8 mouse cellular contexts compared by ENCODE assay signal in genomic region chrX:52651975-52652374, GRCm38 (mm10). TPM values are rescaled to one million over a fixed set of nuclear protein-coding genes. Genes with fewer than 3 reads are reported as not detected.
DNase-seq lines count a peak whose midpoint lies in the region; ATAC-seq and TF ChIP-seq lines count a peak whose summit lies in the region.

No protein-coding gene starts in this region.

- 0 out of 2 replicates have a peak overlapping the region, but pooled peaks have one; percentile 11 for H3K27ac ChIP-seq in forebrain, embryonic 12.5 days
- H3K27ac ChIP-seq in hindbrain, embryonic 10.5 days, result peak overlapping the region; percentile 90
- H3K27ac ChIP-seq in lung, postnatal 0 days (ENCODE audit: low read length), result no peak overlapping the region
- peak overlapping the region; percentile 82; the same call in 1 of the 2 replicates for H3K27ac ChIP-seq in stomach, embryonic 14.5 days (ENCODE audit: low read length)

- DNase-seq in urinary bladder, postnatal 25 days (ENCODE audit: low spot score), result peak; percentile 32
- no peak for DNase-seq in urinary bladder, adult 2 months (ENCODE audit: low spot score)
- DNase-seq in hindbrain, embryonic 10.5 days (ENCODE audit: low spot score), result peak; percentile 44
- peak; percentile 17 to 43 for DNase-seq in layer of hippocampus, postnatal 10 days (ENCODE audit: low spot score in 2 of 2)
- peak; percentile 66 for DNase-seq in lung, postnatal 0 days (ENCODE audit: low spot score)
- no peak for DNase-seq in MN1 (ENCODE audit: low spot score)

- H3K4me2 ChIP-seq in forebrain, embryonic 12.5 days, result no peak overlapping the region; the same call in 1 of the 2 replicates
- H3K4me2 ChIP-seq in lung, postnatal 0 days (replicated peaks; ENCODE audit: low read depth, low read length), result 0 out of 2 replicates have a peak overlapping the region, but pooled peaks have one; percentile 3
- peak overlapping the region; percentile 18; the same call in 1 of the 2 replicates for H3K4me2 ChIP-seq in stomach, embryonic 14.5 days (replicated peaks; ENCODE audit: low read depth, low read length)

- H3K36me3 ChIP-seq in forebrain, embryonic 12.5 days (replicated peaks), result no peaks in the 10 kb centered on the region
- no peaks in the 10 kb centered on the region for H3K36me3 ChIP-seq in hindbrain, embryonic 10.5 days
- no peaks in the 10 kb centered on the region for H3K36me3 ChIP-seq in lung, postnatal 0 days (ENCODE audit: insufficient read depth, low read length)
- H3K36me3 ChIP-seq in stomach, embryonic 14.5 days (ENCODE audit: control insufficient read depth, insufficient read depth, low read length), result no peaks in the 10 kb centered on the region

- WGBS in forebrain, embryonic 12.5 days, result 21% methylated on average over 10 of the region's 10 CpGs
- 28% methylated on average over 10 of the region's 10 CpGs for WGBS in hindbrain, embryonic 10.5 days
- WGBS in lung, postnatal 0 days, result 17% methylated on average over 10 of the region's 10 CpGs
- WGBS in stomach, embryonic 14.5 days, result 23% methylated on average over 10 of the region's 10 CpGs

- no peak for ATAC-seq in forebrain, embryonic 12.5 days (ENCODE audit: low FRiP score)
- ATAC-seq in lung, postnatal 0 days, result peak; percentile 52; the same call in 1 of the 2 replicates
- ATAC-seq in stomach, embryonic 14.5 days (ENCODE audit: insufficient number of reproducible peaks, insufficient read depth, low FRiP score, low read depth), result no peak; the same call in 1 of the 2 replicates

- TF ChIP-seq EP300 in lung, postnatal 0 days (IDR thresholded peaks at IDR 0.05), result no peak

- H3K27me3 ChIP-seq in forebrain, embryonic 12.5 days, result 0 out of 2 replicates have a peak, but pooled peaks cover 3% of the 10 kb centered on the region
- H3K27me3 ChIP-seq in hindbrain, embryonic 10.5 days (ENCODE audit: insufficient read depth, poor library complexity, severe bottlenecking), result no peaks in the 10 kb centered on the region
- H3K27me3 ChIP-seq in lung, postnatal 0 days (replicated peaks; ENCODE audit: insufficient read depth, low read length), result no peaks in the 10 kb centered on the region
- no peaks in the 10 kb centered on the region for H3K27me3 ChIP-seq in stomach, embryonic 14.5 days (ENCODE audit: control insufficient read depth, insufficient read depth, low read length)

- H3K9ac ChIP-seq in forebrain, embryonic 12.5 days, result no peak overlapping the region
- H3K9ac ChIP-seq in lung, postnatal 0 days (replicated peaks; ENCODE audit: low read depth), result no peak overlapping the region
- H3K9ac ChIP-seq in stomach, embryonic 14.5 days (replicated peaks; ENCODE audit: low read depth, low read length), result no peak overlapping the region

- TF ChIP-seq CTCF in lung, postnatal 0 days (IDR thresholded peaks at IDR 0.05), result peak; percentile 71

- no peak overlapping the region for H3K4me3 ChIP-seq in forebrain, embryonic 12.5 days (replicated peaks)
- H3K4me3 ChIP-seq in hindbrain, embryonic 10.5 days, result 0 out of 2 replicates have a peak overlapping the region, but pooled peaks have one; percentile 11
- H3K4me3 ChIP-seq in lung, postnatal 0 days (ENCODE audit: low read depth, low read length), result no peak overlapping the region
- H3K4me3 ChIP-seq in stomach, embryonic 14.5 days (ENCODE audit: low read depth, low read length), result no peak overlapping the region

- H3K9me3 ChIP-seq in forebrain, embryonic 12.5 days, result no peaks in the 10 kb centered on the region
- no peaks in the 10 kb centered on the region for H3K9me3 ChIP-seq in hindbrain, embryonic 10.5 days
- H3K9me3 ChIP-seq in lung, postnatal 0 days (ENCODE audit: low read length), result no peaks in the 10 kb centered on the region
- H3K9me3 ChIP-seq in stomach, embryonic 14.5 days (ENCODE audit: control insufficient read depth, low read depth, low read length), result no peaks in the 10 kb centered on the region

- peaks cover 14% of the 10 kb centered on the region for H3K4me1 ChIP-seq in forebrain, embryonic 12.5 days
- peaks cover 30% of the 10 kb centered on the region for H3K4me1 ChIP-seq in hindbrain, embryonic 10.5 days (replicated peaks)
- no peaks in the 10 kb centered on the region for H3K4me1 ChIP-seq in lung, postnatal 0 days (ENCODE audit: insufficient read depth, low read depth, low read length)
- peaks cover 2% of the 10 kb centered on the region; the same call in 1 of the 2 replicates for H3K4me1 ChIP-seq in stomach, embryonic 14.5 days (ENCODE audit: control insufficient read depth, insufficient read depth, low read length)

RNA-seq across cellular contexts. Expression of gene Gpc3, which starts 38.2 kb away (rescaled TPM):
- 50.0 and 55.9 TPM in 2 replicates for polyA plus RNA-seq in urinary bladder, adult 2 months (2012; rRNA removed)
- 92.0 and 116 TPM in 2 replicates for polyA plus RNA-seq in forebrain, embryonic 12.5 days (2016; fragmentation: Nextera tagmentation; extraction: Ambion mirVana)
- polyA plus RNA-seq in hindbrain, embryonic 10.5 days (2016; fragmentation: Nextera tagmentation; extraction: Ambion mirVana), result 271 and 295 TPM in 2 replicates
- total RNA-seq in layer of hippocampus, postnatal 10 days (2021), result 10 to 100 TPM; 11.3 to 13.9 TPM
- 294 and 318 TPM in 2 replicates for polyA plus RNA-seq in lung, postnatal 0 days (2015; fragmentation: Nextera tagmentation; extraction: Ambion mirVana)
- polyA plus RNA-seq in stomach, embryonic 14.5 days (2014; fragmentation: Nextera tagmentation; extraction: Ambion mirVana), result 750 and 808 TPM in 2 replicates

Comparison
In these comparisons a context has a peak if more than half of its experiments do, and no peak if none do; other contexts are left out.
1. DNase-seq: peak in urinary bladder, postnatal 25 days (single experiment), hindbrain, embryonic 10.5 days (single experiment), layer of hippocampus, postnatal 10 days (2 of 2) and lung, postnatal 0 days (single experiment); none in urinary bladder, adult 2 months (single experiment) and MN1 (single experiment).